Mouse (Mus musculus): ENCODE measurements around the gene Hmgb2.

The Hmgb2 gene

GRCm38 (mm10) chr8:57552102-57553032 is 40.7 kb downstream of the Hmgb2 start:
- no peak for ATAC-seq (ENCODE audit: low TSS enrichment)

DNA sequence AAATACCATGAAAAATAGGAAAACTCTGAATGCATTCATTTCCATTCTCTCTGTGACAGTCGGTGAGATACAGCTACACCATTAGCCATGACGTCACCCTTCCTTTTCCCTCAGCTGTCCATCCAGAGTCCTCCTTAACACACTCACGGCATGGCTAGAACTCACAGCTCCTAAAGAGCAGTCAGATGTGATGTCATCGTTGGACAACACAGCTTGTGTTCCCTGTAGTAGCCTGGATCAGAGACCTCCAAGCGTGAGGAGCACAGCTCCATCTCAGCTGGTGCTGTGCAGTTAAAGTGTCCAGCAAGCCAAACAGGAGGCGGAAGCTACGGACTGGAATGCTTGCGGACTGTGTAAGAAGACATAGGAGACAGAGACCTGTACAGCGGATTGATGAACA is 49.2 kb downstream of the Hmgb2 start:
- ATAC-seq (ENCODE audit: low TSS enrichment), result no peak

DNA sequence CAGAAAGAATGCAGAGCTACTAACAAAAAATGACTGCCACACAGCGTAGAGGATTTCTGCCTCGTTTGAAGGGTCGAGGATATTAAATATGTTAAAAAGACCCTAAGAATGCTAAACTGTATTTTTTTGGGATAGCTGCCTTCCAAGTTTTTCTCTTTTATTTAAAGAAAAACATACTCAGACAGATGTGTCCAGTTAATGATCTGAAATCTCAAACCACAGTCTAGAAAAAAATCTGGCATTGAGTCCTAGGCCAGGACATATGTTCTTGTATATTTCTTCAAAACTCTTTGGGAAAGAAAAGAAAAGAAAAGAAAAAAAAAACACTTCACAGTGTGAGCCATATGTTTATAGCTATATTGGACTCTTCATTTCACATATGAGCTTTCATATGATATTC is 51.0 kb downstream of the Hmgb2 start:
- no peak for ATAC-seq (ENCODE audit: low TSS enrichment)

DNA sequence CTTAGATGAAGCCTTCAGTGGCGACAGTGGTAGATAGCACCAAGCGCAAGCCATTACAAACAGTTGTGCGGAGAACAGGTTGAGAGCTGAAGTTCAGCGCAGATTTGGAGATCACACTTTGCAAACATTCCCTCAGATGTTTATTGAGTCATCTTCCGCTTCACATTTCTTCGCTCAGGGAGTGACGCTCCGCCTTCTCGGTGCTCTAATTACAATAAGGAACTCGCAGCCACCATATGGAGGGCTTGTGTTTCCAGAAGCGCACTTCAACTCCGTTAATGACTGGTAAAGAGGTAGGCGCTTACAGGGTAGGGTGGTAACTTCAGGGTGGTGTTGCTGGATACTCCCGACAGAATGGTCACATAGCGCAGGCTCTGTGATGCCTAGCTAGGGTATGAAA is 52.0 kb downstream of the Hmgb2 start:
- ATAC-seq (ENCODE audit: low TSS enrichment), result peak; percentile 83

DNA sequence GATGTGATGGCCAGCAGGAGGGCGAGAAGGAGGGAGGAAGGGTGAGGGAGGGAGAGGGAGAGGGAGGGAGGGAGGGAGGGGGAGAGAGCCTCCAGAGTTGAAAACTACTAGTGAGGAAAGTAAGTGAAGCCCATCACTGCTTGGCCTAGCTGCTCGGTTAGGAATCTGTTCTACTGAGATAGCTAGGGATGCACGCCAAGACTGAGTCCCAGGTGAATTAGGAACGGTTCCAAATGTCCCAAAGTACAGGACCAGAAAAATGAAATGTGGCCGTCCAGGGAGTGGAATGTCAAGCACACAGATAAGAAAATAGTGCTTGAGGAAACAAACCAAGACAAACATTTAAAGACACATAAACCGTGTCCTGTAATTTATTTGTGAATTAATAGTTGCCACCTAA is 53.3 kb downstream of the Hmgb2 start:
- no peak for ATAC-seq (ENCODE audit: low TSS enrichment)
